Mouse (Mus musculus) olfactory bulb, adult 2 months (tissue): Measurements from ENCODE around the gene Cchcr1.

Source experiments
- CTCF ChIP-seq: fragments of 200-500 bp; IDR thresholded peaks from 2 replicates; pipeline ENCODE4 v1.5.1; 2012; ENCODE audit warnings: low read depth, mild to moderate bottlenecking, low read length, moderate library complexity; ENCODE audit not compliant: insufficient read depth
- POLR2A ChIP-seq: fragments of 200-500 bp; IDR thresholded peaks from 2 replicates; pipeline ENCODE4 v1.6.1; 2012; ENCODE audit warnings: mild to moderate bottlenecking, low read depth, low read length, moderate library complexity; ENCODE audit not compliant: insufficient read depth

- no peak for TF ChIP-seq CTCF
- TF ChIP-seq POLR2A = no peak
These were observed 41.3 kb downstream of the Cchcr1 start for GRCm38 (mm10) chr17:35558216-35558615.
